Mouse (Mus musculus): ENCODE data around the gene Pon1. TPM values are rescaled to one million over a fixed set of nuclear protein-coding genes. Genes with fewer than 3 reads are reported as not detected.

Pon1 gene
- total and polyA plus RNA-seq, 2 experiments from 2014 or later: 0.21 to 0.96 TPM

GRCm38 (mm10) chr6:5156541-5157425 lies 37.0 kb downstream of the Pon1 start:
- Histone ChIP-seq H3K4me2 (ENCODE audit: low read depth, low read length) (no peak overlapping the region), H3K36me3 (ENCODE audit: insufficient read depth, low read length) (peaks cover 10% of the 10 kb centered on the region), H3K4me3 (ENCODE audit: low read length) (no peak overlapping the region), H3K9me3 (ENCODE audit: low read length) (no peaks in the 10 kb centered on the region), H3K27ac (no peak overlapping the region), H3K4me1 (ENCODE audit: insufficient read depth, low read length) (no peaks in the 10 kb centered on the region), H3K9ac (replicated peaks; ENCODE audit: low read length) (no peak overlapping the region), H3K27me3 (ENCODE audit: insufficient read depth, low read length) (no peaks in the 10 kb centered on the region)
- 77% methylated on average over 6 of the region's 6 CpGs for whole genome bisulfite sequencing
- DNase-seq (ENCODE audit: low spot score) (no peak), ATAC-seq (no peak)
- TF ChIP-seq CTCF (IDR thresholded peaks at IDR 0.05; ENCODE audit: low read depth): no peak

GRCm38 (mm10) chr6:5155313-5155927 lies 38.3 kb downstream of the Pon1 start:
- H3K27ac ChIP-seq: no peak overlapping the region
- H3K4me2 ChIP-seq (ENCODE audit: low read depth, low read length): no peak overlapping the region
- no peaks in the 10 kb centered on the region for H3K27me3 ChIP-seq (ENCODE audit: insufficient read depth, low read length)
- no peak for ATAC-seq
- no peaks in the 10 kb centered on the region for H3K9me3 ChIP-seq (ENCODE audit: low read length)
- WGBS: 60% methylated on average over 1 of the region's 1 CpGs
- TF ChIP-seq CTCF (IDR thresholded peaks at IDR 0.05; ENCODE audit: low read depth): no peak
- H3K36me3 ChIP-seq (ENCODE audit: insufficient read depth, low read length): peaks cover 10% of the 10 kb centered on the region
- no peak overlapping the region for H3K9ac ChIP-seq (replicated peaks; ENCODE audit: low read length)
- H3K4me3 ChIP-seq (ENCODE audit: low read length): no peak overlapping the region
- no peaks in the 10 kb centered on the region for H3K4me1 ChIP-seq (ENCODE audit: insufficient read depth, low read length)
- DNase-seq (ENCODE audit: low spot score): no peak

- H3K4me3 ChIP-seq (ENCODE audit: low read length): no peak overlapping the region
- no peak for ATAC-seq
- no peak for TF ChIP-seq CTCF (IDR thresholded peaks at IDR 0.05; ENCODE audit: low read depth)
- no peaks in the 10 kb centered on the region for H3K4me1 ChIP-seq (ENCODE audit: insufficient read depth, low read length)
- no peak overlapping the region for H3K9ac ChIP-seq (replicated peaks; ENCODE audit: low read length)
- no peaks in the 10 kb centered on the region for H3K9me3 ChIP-seq (ENCODE audit: low read length)
- no peak overlapping the region for H3K4me2 ChIP-seq (ENCODE audit: low read depth, low read length)
- H3K27ac ChIP-seq: no peak overlapping the region
- no peak for DNase-seq (ENCODE audit: low spot score)
- no peaks in the 10 kb centered on the region for H3K27me3 ChIP-seq (ENCODE audit: insufficient read depth, low read length)
- 95% methylated on average over 6 of the region's 6 CpGs for WGBS
- peaks cover 6% of the 10 kb centered on the region for H3K36me3 ChIP-seq (ENCODE audit: insufficient read depth, low read length)
Measured at GRCm38 (mm10) chr6:5154786-5155185, 39.0 kb downstream of the Pon1 start.

- 96% methylated on average over 2 of the region's 2 CpGs for WGBS
- H3K4me3 ChIP-seq (ENCODE audit: low read length): no peak overlapping the region
- no peak for TF ChIP-seq CTCF (IDR thresholded peaks at IDR 0.05; ENCODE audit: low read depth)
- no peak overlapping the region for H3K27ac ChIP-seq
- no peaks in the 10 kb centered on the region for H3K9me3 ChIP-seq (ENCODE audit: low read length)
- H3K27me3 ChIP-seq (ENCODE audit: insufficient read depth, low read length): no peaks in the 10 kb centered on the region
- DNase-seq (ENCODE audit: low spot score) (no peak), ATAC-seq (no peak)
- H3K4me2 ChIP-seq (ENCODE audit: low read depth, low read length): no peak overlapping the region
- H3K4me1 ChIP-seq (ENCODE audit: insufficient read depth, low read length): no peaks in the 10 kb centered on the region
- no peaks in the 10 kb centered on the region for H3K36me3 ChIP-seq (ENCODE audit: insufficient read depth, low read length)
- no peak overlapping the region for H3K9ac ChIP-seq (replicated peaks; ENCODE audit: low read length)
Measured at GRCm38 (mm10) chr6:5152185-5152584, 41.6 kb downstream of the Pon1 start.

- DNase-seq (ENCODE audit: low spot score) (no peak), ATAC-seq (no peak)
- Histone ChIP-seq H3K4me2 (ENCODE audit: low read depth, low read length) (no peak overlapping the region), H3K9ac (replicated peaks; ENCODE audit: low read length) (no peak overlapping the region), H3K4me1 (ENCODE audit: insufficient read depth, low read length) (no peaks in the 10 kb centered on the region), H3K9me3 (ENCODE audit: low read length) (no peaks in the 10 kb centered on the region), H3K27ac (no peak overlapping the region), H3K27me3 (ENCODE audit: insufficient read depth, low read length) (no peaks in the 10 kb centered on the region), H3K36me3 (ENCODE audit: insufficient read depth, low read length) (no peaks in the 10 kb centered on the region), H3K4me3 (ENCODE audit: low read length) (no peak overlapping the region)
- WGBS: 50% methylated on average over 4 of the region's 4 CpGs
- TF ChIP-seq CTCF (IDR thresholded peaks at IDR 0.05; ENCODE audit: low read depth): no peak
Measured at GRCm38 (mm10) chr6:5151171-5151570, 42.6 kb downstream of the Pon1 start.

GRCm38 (mm10) chr6:5149941-5150340 lies 43.8 kb downstream of the Pon1 start:
- Histone ChIP-seq H3K27me3 (ENCODE audit: insufficient read depth, low read length) (no peaks in the 10 kb centered on the region), H3K9me3 (ENCODE audit: low read length) (no peaks in the 10 kb centered on the region), H3K27ac (no peak overlapping the region), H3K4me3 (ENCODE audit: low read length) (no peak overlapping the region), H3K4me2 (ENCODE audit: low read depth, low read length) (no peak overlapping the region), H3K36me3 (ENCODE audit: insufficient read depth, low read length) (no peaks in the 10 kb centered on the region), H3K4me1 (ENCODE audit: insufficient read depth, low read length) (no peaks in the 10 kb centered on the region), H3K9ac (replicated peaks; ENCODE audit: low read length) (no peak overlapping the region)
- no peak for ATAC-seq
- no peak for TF ChIP-seq CTCF (IDR thresholded peaks at IDR 0.05; ENCODE audit: low read depth)
- no peak for DNase-seq (ENCODE audit: low spot score)
- WGBS: 77% methylated on average over 2 of the region's 2 CpGs

Data from hindbrain, postnatal 0 days (tissue).